Mouse (Mus musculus): ENCODE measurements at regions not wholly inside any gene's neighbourhood (a gene's known extent, or its start where the extent isn't known, plus 50 kb on each side); places are given as distances from the start of the nearest gene placed in this dataset.

GRCm38 (mm10) chr6:140178425-140179193 is 137.4 kb upstream of the Plcz1 start:
- no peak for DNase-seq (ENCODE audit: low spot score)

GRCm38 (mm10) chr6:140172716-140173115 is 131.5 kb upstream of the Plcz1 start:
- no peak for DNase-seq (ENCODE audit: low spot score)

- DNase-seq (ENCODE audit: low spot score): no peak
Measured at GRCm38 (mm10) chr6:140169836-140170235, 128.6 kb upstream of the Plcz1 start.

- no peak for DNase-seq (ENCODE audit: low spot score)
Measured at GRCm38 (mm10) chr6:140167182-140167581, 125.9 kb upstream of the Plcz1 start.

DNA sequence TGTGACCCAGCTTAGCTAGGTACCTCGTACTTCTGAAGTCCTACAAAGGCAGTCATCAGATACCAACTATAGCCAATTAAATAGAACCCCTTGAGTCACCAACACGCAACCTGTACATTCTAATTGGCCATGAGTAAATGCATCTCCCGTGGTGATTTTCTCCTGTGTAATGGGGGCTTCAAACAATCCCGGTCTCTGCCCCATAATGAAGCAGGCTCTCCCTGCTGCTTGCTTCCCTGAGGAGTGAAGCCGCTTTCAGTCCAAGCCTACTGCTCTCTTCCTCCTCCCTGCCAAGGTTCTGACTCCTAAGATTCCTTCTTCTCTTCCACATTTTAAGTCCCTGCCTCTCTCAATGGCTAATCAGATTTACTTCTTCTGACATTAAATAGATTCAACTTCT is 121.5 kb upstream of the Plcz1 start:
- DNase-seq (ENCODE audit: low spot score): no peak

DNA sequence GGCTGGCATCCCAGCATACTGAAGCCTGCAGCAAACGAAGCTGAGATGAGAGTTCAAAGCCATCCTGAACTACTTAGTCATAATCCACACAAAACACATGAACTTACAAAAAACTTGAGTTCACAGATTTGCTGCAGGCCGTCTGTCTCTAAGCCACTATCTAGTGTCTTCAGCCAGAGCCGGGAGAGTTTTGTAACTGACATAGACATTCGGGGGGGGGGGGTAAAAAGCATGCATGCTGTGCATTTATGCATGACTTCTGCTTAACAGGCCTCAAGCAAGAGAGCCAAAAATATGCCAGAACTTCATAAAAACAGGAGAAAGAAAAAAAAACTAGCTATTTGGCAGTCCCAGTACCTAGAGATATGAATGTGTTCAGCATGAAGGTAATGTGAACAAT is 120.2 kb upstream of the Plcz1 start:
- no peak for DNase-seq (ENCODE audit: low spot score)

GRCm38 (mm10) chr6:140160946-140161345 is 119.7 kb upstream of the Plcz1 start:
- no peak for DNase-seq (ENCODE audit: low spot score)

DNA sequence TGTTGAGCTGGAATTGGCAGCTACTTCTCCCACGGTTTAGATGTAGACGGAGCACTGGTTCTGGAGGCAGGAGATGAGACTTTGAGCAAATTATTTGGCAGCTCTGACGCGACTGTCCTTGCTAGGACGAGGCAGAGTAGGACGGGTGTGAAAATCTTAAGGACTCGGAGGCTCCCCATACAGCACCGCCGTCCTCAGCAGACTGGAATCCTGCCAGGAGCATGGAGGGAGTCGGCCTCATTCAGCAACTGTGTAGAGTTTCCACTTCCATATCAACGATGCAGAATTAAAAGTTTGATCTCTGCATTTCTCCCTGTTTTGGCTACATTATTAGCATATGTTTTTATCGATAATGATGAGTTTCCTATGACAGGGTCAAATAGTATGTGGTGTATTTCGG is 117.7 kb upstream of the Plcz1 start:
- no peak for DNase-seq (ENCODE audit: low spot score)

- no peak for DNase-seq (ENCODE audit: low spot score)
Measured at GRCm38 (mm10) chr6:140157375-140157774, 116.1 kb upstream of the Plcz1 start.

GRCm38 (mm10) chr6:140152418-140153176 is 111.3 kb upstream of the Plcz1 start:
- no peak for DNase-seq (ENCODE audit: low spot score)

DNA sequence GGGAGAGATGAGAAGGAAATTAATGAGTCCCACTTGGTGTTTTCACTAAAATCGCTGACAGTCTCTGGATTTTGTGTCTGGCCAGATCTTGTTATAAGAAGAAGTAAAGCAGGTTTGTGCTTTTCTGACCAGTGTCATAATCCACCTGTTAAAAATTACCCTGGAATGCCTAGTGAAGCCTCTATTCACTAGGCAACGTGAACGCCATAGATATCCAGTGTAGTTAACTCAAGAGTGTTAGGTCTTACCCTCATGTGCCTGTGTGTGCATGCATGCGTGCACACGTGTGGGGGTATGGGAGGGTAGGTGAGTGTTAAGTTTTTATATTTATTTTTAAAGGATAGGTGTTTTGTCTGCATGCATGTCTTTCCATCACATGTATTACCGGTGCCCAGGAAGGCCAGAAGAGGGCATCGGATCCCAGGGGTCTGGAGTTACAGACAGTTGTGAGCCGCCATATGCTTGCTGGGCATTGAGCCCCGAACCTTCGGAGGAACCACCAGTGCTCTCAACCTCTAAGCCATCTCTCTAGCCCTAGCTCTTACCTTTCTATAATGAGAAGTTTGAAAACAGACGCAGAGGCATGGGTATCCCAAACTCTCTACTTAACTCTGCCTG is 107.5 kb upstream of the Plcz1 start:
- DNase-seq (ENCODE audit: low spot score): no peak

GRCm38 (mm10) chr6:140148138-140148537 is 106.9 kb upstream of the Plcz1 start:
- DNase-seq (ENCODE audit: low spot score): no peak

DNA sequence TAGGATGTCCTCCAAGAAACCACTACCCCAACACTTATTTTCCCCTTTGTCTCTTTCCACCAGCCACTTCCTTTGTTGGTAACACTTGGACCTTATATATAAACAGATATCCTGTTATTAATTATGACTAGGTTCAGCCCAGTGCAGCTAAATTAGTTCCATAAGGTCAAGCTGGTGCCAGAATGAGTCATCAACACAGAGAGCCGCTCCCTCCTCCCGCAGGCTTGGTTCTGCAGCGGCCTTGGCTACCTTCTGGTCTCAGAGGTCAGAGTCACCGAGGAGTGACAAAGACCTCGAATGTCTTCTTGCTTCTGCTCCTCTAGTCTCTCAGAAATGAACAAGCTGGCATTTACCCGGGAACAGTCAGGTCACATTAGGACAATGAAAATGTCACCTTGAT is 106.5 kb upstream of the Plcz1 start:
- DNase-seq (ENCODE audit: low spot score): no peak

DNA sequence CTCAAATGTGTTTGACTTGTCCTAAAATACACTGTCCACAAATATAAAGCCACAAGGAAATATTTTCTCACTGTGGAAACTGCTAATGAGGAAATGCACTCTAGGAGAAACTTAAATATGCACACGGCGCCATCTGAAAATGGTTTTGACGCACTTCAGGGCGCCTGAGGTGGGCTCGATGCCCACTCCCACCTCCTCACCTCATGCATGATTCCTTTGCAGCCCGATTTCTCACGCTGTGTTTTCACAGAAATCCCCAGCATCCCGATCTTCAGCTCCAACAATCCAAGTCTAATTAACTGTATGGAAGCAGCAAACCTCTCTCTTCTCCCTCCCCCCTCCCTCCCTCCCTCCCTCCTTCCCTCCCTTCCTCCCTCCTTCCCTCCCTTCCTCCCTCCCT is 92.5 kb upstream of the Plcz1 start:
- no peak for DNase-seq (ENCODE audit: low spot score)

DNA sequence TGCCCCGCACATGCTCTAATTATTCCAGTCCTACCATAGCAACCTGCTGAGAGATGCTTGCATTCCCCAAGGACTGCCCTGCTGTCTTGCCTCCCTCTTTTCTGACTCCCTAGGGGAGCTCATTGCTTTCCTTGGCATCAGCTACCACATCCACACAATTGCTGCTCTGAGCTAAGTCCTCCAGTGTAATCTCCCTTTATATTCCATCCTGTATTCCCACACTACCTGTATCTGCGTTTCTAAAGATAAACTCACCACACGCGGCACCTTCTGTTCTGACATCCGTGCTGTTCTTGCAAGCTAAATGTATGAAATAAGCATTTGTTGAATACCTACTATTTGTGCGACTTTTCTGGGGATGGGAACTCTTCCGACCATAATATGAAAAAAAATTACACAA is 85.4 kb upstream of the Plcz1 start:
- DNase-seq (ENCODE audit: low spot score): no peak

- no peak for DNase-seq (ENCODE audit: low spot score)
Measured at GRCm38 (mm10) chr6:140114024-140114423, 72.8 kb upstream of the Plcz1 start.

GRCm38 (mm10) chr6:140112054-140112453 is 70.8 kb upstream of the Plcz1 start:
- DNase-seq (ENCODE audit: low spot score): no peak

DNA sequence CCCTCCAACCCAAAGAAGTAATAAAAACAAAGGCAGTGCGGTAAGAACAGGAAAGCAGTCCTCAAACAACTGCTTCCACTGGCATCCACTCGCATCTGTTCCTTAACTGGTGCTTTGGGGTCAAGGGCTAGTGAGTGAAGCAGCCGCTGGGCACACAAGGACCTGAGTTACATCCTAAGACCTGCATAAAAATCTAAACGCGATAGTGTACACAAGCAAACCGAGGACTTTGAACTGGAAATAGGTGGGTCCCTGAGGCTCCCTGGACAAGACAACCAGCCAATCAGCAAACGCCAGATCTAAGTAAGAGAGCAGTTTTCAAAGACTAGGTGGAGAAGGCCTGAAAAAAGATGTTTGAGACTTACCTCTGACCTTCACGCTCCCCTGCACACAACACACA is 66.8 kb upstream of the Plcz1 start:
- DNase-seq (ENCODE audit: low spot score): no peak

DNA sequence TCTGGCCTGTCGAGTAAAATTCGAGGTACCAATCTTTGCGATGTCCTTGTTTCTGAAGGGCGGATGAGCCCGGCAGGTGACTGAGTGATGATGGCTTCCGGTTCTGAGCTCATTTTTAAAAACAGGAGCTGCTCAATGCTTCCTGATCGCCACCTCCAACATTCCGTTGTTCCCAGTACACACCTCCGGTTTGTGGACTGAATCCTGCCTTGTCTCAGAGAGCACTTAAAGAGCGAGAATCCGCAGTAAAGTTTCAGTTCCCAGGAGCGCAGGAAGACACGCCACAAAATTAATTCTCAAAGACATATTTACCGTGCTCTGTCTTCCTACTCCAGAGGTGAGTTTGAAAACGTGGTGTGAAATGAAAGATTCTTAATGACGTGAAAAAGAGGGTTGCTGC is 66.4 kb upstream of the Plcz1 start:
- DNase-seq (ENCODE audit: low spot score): no peak

- no peak for DNase-seq (ENCODE audit: low spot score)
Measured at GRCm38 (mm10) chr6:140106141-140106540, 64.9 kb upstream of the Plcz1 start.

DNA sequence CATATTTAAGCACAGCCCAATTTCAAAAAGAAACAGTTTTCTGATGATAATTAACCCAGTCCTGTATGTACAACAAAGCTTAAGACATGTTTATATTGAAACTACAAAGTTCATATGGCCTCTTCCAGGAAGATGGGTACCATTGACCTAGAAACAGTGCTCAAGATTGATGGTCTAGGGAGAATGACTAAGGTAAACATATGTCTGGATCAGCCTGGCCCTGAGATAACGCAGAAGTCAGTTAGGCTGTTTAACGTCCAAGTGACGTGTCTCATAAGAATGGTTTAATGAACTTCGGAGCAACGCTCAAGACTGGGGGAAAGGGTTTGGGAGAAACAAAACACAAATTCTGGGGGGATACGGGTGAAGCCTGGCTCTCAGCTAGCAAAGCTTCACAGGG is 60.8 kb upstream of the Plcz1 start:
- no peak for DNase-seq (ENCODE audit: low spot score)

DNA sequence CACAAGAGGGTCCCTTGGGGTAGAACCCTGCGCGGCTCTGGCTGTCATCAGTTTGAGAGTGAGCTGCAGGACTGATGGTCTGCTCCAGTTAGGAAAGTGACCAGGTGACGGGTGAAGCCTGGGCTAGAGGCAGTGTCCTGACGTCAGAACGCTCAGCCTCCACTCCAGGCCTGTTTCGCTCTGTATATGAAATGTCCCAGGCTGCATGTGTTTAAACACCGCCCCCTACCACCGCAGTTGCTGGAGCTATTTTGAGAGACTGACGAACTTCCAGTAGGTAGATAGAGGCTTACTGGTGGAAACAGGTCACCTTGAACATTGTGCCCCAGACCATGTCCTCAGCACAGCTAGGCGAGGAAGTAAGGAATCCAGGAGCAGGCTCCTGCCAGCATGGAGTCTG is 54.2 kb upstream of the Plcz1 start:
- DNase-seq (ENCODE audit: low spot score): no peak

Data from thymus, postnatal 0 days (tissue).